Mouse (Mus musculus) layer of hippocampus, postnatal 25 days (tissue): ENCODE measurements at regions not wholly inside any gene's neighbourhood (a gene's known extent, or its start where the extent isn't known, plus 50 kb on each side); places are given as distances from the start of the nearest gene placed in this dataset.
"Not testable (repeated sequence)": the region's sequence is repeated elsewhere in the genome, so short reads cannot be mapped to it uniquely, and the experiment has no call there.

ENCODE experiments used
- DNase-seq, 2 experiments: peaks; one replicate each; pipeline ENCODE4 v3.0.0; 2022; ENCODE audit warnings: mixed read lengths in 2 of 2, low spot score in 1 of 2; ENCODE audit errors: extremely low spot score in 1 of 2

DNA sequence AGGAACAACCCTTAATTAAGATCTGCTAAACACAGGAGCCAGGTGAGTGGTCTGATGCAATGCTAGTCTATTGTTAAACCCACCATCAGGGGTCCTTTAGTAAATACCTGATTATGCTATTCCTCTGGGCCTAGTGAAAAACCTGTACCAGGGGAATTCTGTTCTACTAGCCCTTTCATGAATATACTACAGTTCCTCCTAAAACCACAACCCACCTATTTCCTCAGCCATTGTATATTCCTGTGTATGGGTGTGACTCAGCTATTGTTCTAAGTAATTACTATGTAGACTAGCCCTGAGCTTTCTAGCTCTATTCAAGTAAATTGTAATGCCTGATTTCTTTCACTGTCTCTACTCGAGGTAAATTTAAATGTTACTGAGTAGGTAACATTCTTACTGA lies 57.0 kb upstream of the Egfem1 start:
- DNase-seq = not testable (repeated sequence)

DNA sequence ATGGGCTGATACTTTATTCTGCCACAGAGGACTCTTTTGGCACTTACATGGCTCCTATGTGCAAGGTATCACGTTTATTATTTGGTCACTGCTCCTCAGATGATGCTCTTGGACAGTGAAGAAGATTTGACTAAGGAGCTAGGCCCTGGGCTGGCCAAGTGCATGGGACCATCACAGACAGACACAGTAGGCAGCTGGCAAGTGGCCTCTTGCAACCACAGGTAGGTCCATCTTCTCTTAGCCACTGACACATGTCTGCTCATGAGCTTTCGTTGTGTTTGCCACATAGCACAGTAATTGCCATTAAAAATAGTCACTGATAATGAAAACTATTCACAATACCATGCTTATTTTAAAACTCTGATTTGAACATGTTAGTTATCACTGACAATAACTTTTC lies 54.1 kb upstream of the Egfem1 start:
- no peak for DNase-seq

DNA sequence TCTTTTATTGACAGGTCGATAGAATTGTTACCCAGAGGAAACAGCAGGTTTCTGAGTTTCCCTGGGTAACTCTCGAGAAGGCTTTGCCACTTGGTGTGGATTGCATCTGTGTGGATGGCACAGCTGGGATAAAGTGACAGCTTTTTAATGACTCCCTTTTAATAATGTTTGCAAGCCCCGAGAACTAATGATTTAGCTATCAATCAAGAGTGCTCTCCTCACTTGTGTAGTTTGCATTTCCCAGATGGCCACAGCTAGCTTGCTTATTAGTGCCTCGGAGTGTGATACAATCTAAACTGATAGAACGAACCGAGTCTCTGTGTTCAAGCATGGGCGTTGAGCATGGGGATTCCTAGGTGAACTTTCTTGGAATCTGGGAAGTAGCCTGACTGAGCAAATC lies 51.0 kb upstream of the Egfem1 start:
- DNase-seq = no peak

DNA sequence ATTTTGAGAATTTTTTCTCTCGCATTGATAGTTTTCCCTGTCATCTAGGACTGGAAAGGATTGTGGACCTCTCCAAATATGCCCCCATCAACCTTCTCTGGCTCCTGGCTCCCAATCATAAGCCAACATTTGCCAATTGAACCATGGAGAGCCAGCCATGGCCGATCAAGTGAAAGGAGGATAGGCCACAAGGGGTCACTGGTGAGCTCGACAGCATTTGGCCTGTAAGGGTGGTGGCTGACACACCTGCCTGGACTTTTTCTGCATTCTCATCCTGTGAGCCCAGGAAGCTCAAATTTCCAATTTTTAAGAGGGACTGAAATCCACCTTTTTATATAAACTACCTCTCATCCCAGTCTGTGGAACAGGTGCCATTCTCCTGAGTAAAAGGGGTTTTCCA lies 50.0 kb upstream of the Egfem1 start:
- peak in 1 of 2 experiments; percentile 31 for DNase-seq
